Mouse (Mus musculus) neural tube, embryonic 12.5 days (tissue): ENCODE data around the gene Map2k1. TPM values are rescaled to one million over a fixed set of nuclear protein-coding genes. Genes with fewer than 3 reads are reported as not detected.
"Not testable (repeated sequence)": the region's sequence is repeated elsewhere in the genome, so short reads cannot be mapped to it uniquely, and the experiment has no call there.

ENCODE experiments used
- ATAC-seq: fragments of 200-750 bp; cut with Nextera tagmentation; 2 replicates; pipeline ENCODE4 v1.8.0; 2017; ENCODE audit warnings: low read depth, mild to moderate bottlenecking, moderate TSS enrichment, moderate library complexity; ENCODE audit not compliant: low FRiP score
- H3K27ac ChIP-seq: fragments of 300-500 bp; sonication (generic); 2 replicates; pipeline ENCODE4 v1.5.1; 2016
- H3K27me3 ChIP-seq: fragments of 300-500 bp; sonication (generic); replicated peaks from 2 replicates; pipeline ENCODE4 v1.6.1; 2016; ENCODE audit warnings: mild to moderate bottlenecking
- H3K36me3 ChIP-seq: fragments of 300-500 bp; sonication (generic); 2 replicates; pipeline ENCODE4 v1.6.1; 2016; ENCODE audit warnings: mild to moderate bottlenecking
- H3K4me1 ChIP-seq: fragments of 300-500 bp; sonication (generic); 2 replicates; pipeline ENCODE4 v1.6.1; 2016
- H3K4me2 ChIP-seq: fragments of 300-500 bp; sonication (generic); replicated peaks from 2 replicates; pipeline ENCODE4 v1.6.1; 2016; ENCODE audit warnings: mild to moderate bottlenecking
- H3K4me3 ChIP-seq: fragments of 300-500 bp; sonication (generic); 2 replicates; pipeline ENCODE4 v1.5.1; 2016
- H3K9ac ChIP-seq: fragments of 300-500 bp; sonication (generic); 2 replicates; pipeline ENCODE4 v1.6.1; 2016; ENCODE audit warnings: mild to moderate bottlenecking
- H3K9me3 ChIP-seq: fragments of 300-500 bp; sonication (generic); 2 replicates; pipeline ENCODE4 v1.6.1; 2016; ENCODE audit warnings: mild to moderate bottlenecking
- WGBS: fragments of 180-500 bp; shearing (Covaris S2); methylation state at CpG from one replicate; pipeline ENCODE4 v1.1.7; 2016; 5-methylcytosine and 5-hydroxymethylcytosine counted together
- polyA plus RNA-seq: library from polyadenylated mRNA; unstranded; fragments of >200 nt; fragmentation: Nextera tagmentation; extraction: Ambion mirVana; gene quantifications from 2 replicates; pipeline ENCODE4 v1.2.1, GENCODE M21; 2016

The Map2k1 gene
- polyA plus RNA-seq, 1 experiment from 2014 or later: 64.1 TPM

DNA sequence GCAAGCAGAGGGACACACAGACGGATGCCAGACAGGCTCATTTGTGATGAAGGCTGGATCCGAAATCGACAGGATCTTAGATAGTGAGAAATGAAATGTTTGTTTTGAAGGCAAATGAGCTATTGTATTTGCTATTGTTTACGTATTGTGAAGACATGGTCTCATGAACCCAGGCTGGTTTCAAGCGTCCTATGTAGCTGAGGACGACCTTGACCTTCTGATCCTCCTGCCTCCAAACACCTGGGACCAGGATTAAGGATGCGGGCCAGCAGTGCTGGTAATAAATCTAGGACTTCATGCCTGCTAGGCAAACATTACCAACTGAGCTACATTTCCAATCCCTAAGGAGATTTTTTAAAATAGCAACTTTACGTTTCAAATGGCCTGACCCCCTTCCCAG lies 55.9 kb downstream of the Map2k1 start:
- WGBS: 83% methylated on average over 8 of the region's 8 CpGs
- H3K27me3 ChIP-seq: no peaks in the 10 kb centered on the region
- no peak overlapping the region for H3K4me3 ChIP-seq
- H3K4me2 ChIP-seq: no peak overlapping the region
- H3K36me3 ChIP-seq: peaks cover 8% of the 10 kb centered on the region
- H3K9ac ChIP-seq: no peak overlapping the region
- no peak overlapping the region for H3K27ac ChIP-seq
- no peak for ATAC-seq
- no peaks in the 10 kb centered on the region for H3K4me1 ChIP-seq
- no peaks in the 10 kb centered on the region for H3K9me3 ChIP-seq

DNA sequence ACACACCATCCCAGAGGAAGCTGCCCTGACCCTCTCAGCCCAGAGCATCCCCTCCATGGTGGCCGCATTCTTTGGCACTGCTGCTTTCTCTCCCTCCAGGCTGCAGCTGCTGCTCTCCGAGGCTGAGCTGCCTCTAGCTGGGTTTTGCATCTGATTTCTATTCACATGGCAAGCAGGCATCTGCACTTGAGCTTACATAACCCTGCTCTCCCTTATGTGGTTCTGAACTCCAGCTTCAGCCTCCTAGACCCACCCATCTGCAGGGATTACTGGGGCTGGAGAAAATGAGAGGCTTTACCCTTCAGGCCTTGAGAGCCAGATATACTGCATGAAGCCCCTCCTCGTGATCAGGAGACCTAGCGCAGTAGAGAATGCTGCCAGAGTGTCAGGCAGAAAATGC lies 57.9 kb downstream of the Map2k1 start:
- Histone ChIP-seq H3K4me1 (no peaks in the 10 kb centered on the region), H3K9me3 (no peaks in the 10 kb centered on the region), H3K36me3 (peaks cover 18% of the 10 kb centered on the region), H3K27ac (no peak overlapping the region), H3K4me3 (no peak overlapping the region), H3K27me3 (no peaks in the 10 kb centered on the region), H3K9ac (no peak overlapping the region), H3K4me2 (no peak overlapping the region)
- no peak for ATAC-seq
- WGBS: 83% methylated on average over 4 of the region's 4 CpGs

DNA sequence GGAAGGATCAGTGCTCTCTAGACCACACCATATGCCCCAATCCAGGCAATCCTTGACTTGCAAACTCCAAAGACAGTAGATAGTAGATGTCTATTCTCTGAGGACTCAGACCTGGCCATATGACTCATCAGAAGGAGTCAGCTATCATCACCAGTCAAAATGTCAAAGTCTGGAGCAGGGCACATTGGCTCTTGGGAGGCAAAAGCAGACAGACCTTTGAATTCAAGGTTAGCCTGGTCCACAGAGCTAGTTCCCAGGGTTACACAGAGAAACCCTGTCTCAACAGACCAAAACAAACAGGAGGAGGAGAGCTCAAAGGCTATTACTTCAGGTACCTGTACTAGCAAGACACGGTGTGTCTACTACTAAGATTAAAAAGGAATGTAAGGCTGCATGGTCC lies 59.6 kb downstream of the Map2k1 start:
- H3K27ac ChIP-seq: no peak overlapping the region
- ATAC-seq: no peak

DNA sequence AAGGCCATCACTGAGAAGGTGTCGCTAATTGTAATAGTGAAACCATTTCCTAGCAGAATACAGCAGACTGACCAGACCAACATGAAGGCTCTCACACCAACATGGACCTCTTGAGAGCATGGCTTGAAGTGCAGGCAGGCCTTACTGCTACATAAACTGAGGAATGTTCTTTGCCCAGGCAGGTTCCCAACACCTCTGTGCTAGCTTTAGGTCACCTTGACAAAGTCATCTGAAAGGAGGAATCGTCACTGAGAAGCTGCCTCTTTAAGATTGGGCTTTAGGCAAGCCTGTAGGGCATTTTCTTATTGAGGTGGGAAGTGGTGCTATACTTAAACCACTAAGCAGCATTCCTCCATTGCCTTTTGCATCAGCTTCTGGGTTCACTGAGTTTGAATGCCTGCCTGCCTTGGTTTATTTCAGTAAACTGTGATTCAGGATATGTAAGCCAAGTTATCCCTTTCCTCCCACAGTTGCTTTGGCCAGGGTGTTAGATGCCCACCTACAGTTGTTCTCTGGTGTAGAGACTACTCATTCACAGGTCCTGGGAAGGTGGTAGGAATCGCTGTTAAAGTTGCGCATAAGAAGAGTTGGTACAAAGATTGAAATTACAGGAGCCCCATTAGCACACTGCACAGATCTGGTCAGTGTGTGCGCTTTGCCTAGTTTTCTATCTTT lies 69.1 kb downstream of the Map2k1 start:
- H3K9me3 ChIP-seq: no peaks in the 10 kb centered on the region
- H3K27me3 ChIP-seq: no peaks in the 10 kb centered on the region
- no peak overlapping the region for H3K4me3 ChIP-seq
- H3K9ac ChIP-seq: no peak overlapping the region
- no peak overlapping the region for H3K27ac ChIP-seq
- H3K4me2 ChIP-seq: no peak overlapping the region
- peaks cover 46% of the 10 kb centered on the region for H3K36me3 ChIP-seq
- WGBS: 93% methylated on average over 5 of the region's 5 CpGs
- H3K4me1 ChIP-seq: peaks cover 7% of the 10 kb centered on the region
- no peak for ATAC-seq

More for the DNA sequence above, 59.6 kb downstream of the Map2k1 start:
- Histone ChIP-seq H3K9ac (no peak overlapping the region), H3K4me2 (no peak overlapping the region), H3K27me3 (no peaks in the 10 kb centered on the region), H3K36me3 (peaks cover 31% of the 10 kb centered on the region), H3K4me1 (no peaks in the 10 kb centered on the region), H3K9me3 (no peaks in the 10 kb centered on the region), H3K4me3 (no peak overlapping the region)
- WGBS: 100% methylated on average over 1 of the region's 1 CpGs

DNA sequence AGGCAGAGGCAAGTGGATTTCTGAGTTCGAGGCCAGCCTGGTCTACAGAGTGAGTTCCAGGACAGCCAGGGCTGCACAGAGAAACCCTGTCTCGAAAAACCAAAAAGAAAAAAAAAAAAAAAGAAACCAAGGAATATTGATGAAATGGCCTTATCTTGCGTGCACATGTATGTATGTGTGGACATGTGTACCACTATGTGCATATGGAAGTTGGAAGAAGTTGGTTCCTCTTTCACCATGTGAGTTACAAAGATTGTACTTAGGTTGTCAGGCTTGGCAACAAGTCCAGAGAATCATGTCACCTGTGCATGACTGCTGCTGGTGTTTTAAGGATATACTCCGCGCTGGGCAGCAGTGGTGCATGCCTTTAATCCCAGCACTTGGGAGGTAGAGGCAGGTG lies 70.1 kb downstream of the Map2k1 start:
- H3K9me3 ChIP-seq, H3K9ac ChIP-seq, ATAC-seq, H3K27me3 ChIP-seq, H3K27ac ChIP-seq, H3K4me1 ChIP-seq, H3K4me3 ChIP-seq, H3K4me2 ChIP-seq: not testable (repeated sequence)
- H3K36me3 ChIP-seq: peaks cover 42% of the 10 kb centered on the region
- WGBS: 92% methylated on average over 5 of the region's 5 CpGs

DNA sequence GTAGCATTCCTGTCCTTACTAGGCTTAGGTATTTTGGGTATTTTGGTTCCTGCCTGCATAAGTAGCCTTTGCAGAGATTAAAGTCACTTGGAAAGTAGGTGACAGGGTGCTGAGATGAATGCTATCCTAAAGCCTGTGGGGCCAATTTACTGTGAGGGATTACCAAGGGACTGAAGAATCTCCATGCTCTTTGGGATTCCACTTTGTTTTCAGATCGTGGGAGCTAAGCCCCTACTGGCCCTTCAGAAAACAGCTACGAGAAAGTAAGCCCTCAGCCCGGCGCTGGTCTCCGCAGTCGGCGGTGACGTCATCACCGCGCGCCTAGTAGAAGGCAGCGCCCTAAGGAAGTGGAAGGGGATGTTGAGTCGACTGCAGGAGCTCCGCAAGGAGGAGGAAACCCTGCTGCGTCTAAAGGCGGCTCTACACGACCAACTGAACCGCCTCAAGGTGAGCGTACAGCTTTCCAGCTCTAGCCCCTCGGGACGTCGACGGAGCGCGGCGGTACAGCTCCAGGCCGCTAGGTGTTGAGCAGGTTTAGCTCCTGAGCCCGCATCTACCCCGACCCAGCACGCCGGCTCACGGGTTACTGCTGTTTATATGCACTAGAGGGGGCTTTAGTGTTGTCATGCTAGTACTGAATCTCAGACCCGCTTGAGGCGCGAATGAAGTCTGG lies 74.3 kb downstream of the Map2k1 start, which contains the start of gene Snapc5:
Gene Snapc5 (plus strand): TSS at position 301 of the 673 bp plus-strand sequence.
- H3K4me3 ChIP-seq: peak within 1 kb of the TSS; percentile 68

DNA sequence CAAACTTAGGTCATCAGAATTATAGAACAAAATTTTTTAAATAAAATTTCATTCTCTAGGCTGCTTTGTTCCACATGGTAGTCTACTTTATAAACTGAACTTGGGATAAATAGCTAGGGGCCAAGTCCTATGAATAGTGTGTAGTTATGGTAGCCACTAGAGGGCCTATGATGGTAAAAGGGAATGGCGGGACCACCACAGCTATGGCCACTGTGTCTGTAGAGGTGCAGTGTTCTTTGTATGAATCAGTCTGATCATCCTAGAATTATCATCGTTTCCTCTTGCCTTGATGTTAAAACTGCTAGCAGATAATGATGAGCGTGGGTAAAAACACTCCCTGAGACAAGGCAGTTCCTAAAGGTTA lies 74.8 kb downstream of the Map2k1 start:
- Histone ChIP-seq H3K9ac (0 out of 2 replicates have a peak overlapping the region, but pooled peaks have one; percentile 69), H3K9me3 (no peaks in the 10 kb centered on the region), H3K36me3 (peaks cover 52% of the 10 kb centered on the region), H3K27ac (peak overlapping the region; percentile 15; the same call in 1 of the 2 replicates), H3K4me2 (peak overlapping the region; percentile 65), H3K4me1 (peaks cover 21% of the 10 kb centered on the region), H3K4me3 (peak overlapping the region; percentile 68; the same call in 1 of the 2 replicates), H3K27me3 (no peaks in the 10 kb centered on the region)
- ATAC-seq: peak; percentile 70
- 42% methylated on average over 3 of the region's 3 CpGs for WGBS

More for the DNA sequence above, 74.3 kb downstream of the Map2k1 start, which contains the start of gene Snapc5:
- Histone ChIP-seq H3K36me3 (peaks cover 54% of the 10 kb centered on the region), H3K4me2 (peak within 1 kb of the TSS; percentile 65), H3K27me3 (no peaks in the 10 kb centered on the region), H3K4me1 (peaks cover 18% of the 10 kb centered on the region), H3K9me3 (no peaks in the 10 kb centered on the region), H3K9ac (peak within 1 kb of the TSS; percentile 69), H3K27ac (peak within 1 kb of the TSS; percentile 26; the same call in 1 of the 2 replicates)
- peak; percentile 94 for ATAC-seq
- WGBS: under 1% methylated on average over 35 of the region's 35 CpGs

DNA sequence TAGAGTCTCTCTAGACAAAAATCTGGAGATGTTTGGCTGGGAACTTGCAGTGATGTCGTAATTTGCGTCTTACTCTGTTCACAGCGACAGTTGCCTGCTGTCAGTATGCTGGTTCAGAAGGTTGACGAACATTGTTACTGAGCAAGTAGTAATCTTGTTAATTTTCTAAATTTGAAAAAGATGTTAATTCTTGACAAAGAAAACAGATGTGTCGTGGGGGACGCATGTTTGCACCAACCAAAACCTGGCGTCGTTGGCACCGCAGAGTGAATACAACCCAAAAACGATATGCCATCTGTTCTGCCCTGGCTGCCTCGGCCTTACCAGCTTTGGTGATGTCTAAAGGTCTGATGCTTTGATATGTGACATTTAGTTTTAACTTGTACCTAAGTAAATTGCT lies 78.1 kb downstream of the Map2k1 start:
- Histone ChIP-seq H3K36me3 (peaks cover 38% of the 10 kb centered on the region), H3K9ac (no peak overlapping the region), H3K27me3 (no peaks in the 10 kb centered on the region), H3K9me3 (no peaks in the 10 kb centered on the region), H3K4me1 (peaks cover 24% of the 10 kb centered on the region), H3K4me3 (no peak overlapping the region), H3K4me2 (no peak overlapping the region), H3K27ac (no peak overlapping the region)
- no peak for ATAC-seq
- WGBS: 90% methylated on average over 11 of the region's 11 CpGs

DNA sequence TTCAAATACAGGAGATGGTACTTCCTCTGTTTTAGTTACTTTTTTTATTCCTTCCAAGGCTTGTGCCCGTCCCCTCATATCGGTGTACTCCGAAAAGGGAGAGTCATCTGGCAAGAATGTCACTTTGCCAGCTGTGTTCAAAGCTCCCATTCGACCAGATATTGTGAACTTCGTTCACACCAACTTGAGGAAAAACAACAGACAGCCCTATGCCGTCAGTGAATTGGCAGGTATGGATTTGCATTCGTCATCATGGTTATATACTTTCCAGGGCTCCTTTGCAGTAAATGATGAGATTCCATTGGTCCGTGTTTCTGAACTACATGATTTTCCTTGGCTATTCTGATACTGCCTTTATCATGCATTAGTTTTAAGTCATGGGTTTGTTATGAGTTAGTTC lies 78.7 kb downstream of the Map2k1 start:
- H3K4me2 ChIP-seq: peak overlapping the region; percentile 81
- peaks cover 20% of the 10 kb centered on the region for H3K4me1 ChIP-seq
- no peak overlapping the region for H3K4me3 ChIP-seq
- ATAC-seq: no peak
- H3K9ac ChIP-seq: no peak overlapping the region
- peaks cover 38% of the 10 kb centered on the region for H3K36me3 ChIP-seq
- no peak overlapping the region for H3K27ac ChIP-seq
- WGBS: 68% methylated on average over 8 of the region's 8 CpGs
- H3K9me3 ChIP-seq: no peaks in the 10 kb centered on the region
- no peaks in the 10 kb centered on the region for H3K27me3 ChIP-seq

DNA sequence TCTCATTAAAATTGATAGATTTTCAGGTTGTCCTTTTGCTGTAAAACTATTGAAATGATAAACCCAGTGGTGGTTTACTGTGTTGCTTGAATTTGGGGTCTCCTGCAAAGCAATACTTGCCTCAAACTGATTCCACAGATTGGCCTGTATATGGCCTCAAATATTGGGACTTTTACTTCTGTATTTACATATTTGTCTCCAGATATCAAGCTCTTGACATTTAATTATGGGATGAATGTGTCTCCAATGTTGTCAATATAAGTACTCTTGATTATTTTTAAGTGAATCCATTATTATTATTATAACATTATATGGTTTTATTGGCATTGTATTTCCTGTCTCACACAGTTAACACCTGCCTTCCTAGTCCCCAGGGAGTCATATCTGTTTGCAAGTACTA lies 79.1 kb downstream of the Map2k1 start:
- ATAC-seq: no peak
- Histone ChIP-seq H3K9ac (peak overlapping the region; percentile 71), H3K4me3 (peak overlapping the region; percentile 71), H3K4me1 (peaks cover 17% of the 10 kb centered on the region; the same call in 1 of the 2 replicates), H3K27ac (no peak overlapping the region), H3K36me3 (peaks cover 38% of the 10 kb centered on the region), H3K4me2 (peak overlapping the region; percentile 81), H3K27me3 (no peaks in the 10 kb centered on the region), H3K9me3 (no peaks in the 10 kb centered on the region)

DNA sequence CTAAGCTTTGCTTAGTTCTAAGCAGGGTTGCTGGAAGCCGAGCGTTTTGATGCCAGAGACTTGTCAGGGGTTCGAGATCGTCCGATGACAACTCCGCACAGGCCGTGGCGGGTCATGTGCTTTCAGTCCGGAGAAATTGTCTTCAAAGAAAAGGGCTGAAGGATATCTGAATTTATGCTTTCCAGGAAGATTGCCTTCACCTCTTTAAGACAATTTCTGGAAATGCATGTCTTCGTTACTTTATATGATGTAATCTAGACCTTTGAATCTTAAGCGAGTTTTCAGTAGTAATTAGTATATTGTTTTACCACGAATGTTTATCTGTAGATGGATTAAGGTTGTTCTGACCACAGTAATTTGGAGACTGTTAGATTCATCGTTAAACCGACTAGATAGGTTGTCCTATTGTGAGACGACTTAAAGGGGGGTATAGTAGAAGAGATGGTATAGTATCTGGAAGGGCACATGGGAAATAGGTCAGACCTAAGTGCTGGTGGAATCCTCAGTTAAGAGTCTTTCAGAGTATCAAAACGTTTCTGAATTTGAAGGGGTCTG lies 79.7 kb downstream of the Map2k1 start:
- Histone ChIP-seq H3K27me3 (no peaks in the 10 kb centered on the region), H3K4me3 (peak overlapping the region; percentile 71), H3K27ac (no peak overlapping the region), H3K4me1 (peaks cover 17% of the 10 kb centered on the region; the same call in 1 of the 2 replicates), H3K36me3 (peaks cover 37% of the 10 kb centered on the region), H3K9me3 (no peaks in the 10 kb centered on the region), H3K9ac (peak overlapping the region; percentile 71), H3K4me2 (peak overlapping the region; percentile 81)
- under 1% methylated on average over 16 of the region's 16 CpGs for WGBS
- ATAC-seq: no peak

DNA sequence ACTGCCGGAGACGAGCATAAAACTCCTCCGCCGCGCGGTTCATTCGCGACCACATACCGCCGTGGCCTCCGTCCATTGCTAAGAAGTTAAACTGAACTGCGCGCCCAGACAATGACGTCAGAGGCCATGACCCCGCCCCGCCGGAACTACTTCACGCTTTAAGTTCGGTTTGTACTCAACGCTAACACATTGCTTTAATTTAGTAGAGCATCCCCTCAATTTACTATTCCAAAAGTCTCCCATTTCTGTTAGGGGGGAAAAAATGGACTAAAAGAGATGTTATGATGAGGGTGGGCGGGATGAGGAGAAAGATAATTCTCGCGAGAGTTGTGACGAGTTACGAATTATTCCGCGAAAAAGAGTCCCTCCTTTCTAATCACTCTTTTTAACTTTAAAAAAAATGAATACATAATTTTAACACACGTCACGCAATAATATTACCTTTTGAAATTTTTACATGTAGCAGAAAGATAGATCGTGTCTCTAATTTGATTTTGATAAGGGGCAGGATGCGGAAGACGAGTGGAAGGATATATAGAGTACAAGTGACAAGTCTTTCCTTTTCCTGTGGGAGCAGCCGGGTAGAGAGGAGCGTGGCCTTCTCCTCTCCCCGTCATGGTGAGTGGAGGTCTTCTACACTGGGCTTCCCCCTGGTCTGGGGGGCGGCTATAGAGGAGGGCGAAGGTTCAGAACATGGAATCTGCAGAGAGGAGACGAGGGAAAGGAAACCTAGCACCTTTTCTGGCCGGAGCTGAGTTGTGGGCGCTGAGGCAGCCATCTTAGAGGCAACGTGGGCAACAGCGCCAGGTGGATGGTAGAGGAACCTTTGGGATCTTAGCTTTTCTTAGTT lies 80.4 kb downstream of the Map2k1 start, which contains the start of the genes Zwilch and Rpl4:
Gene Zwilch (minus strand): TSS at position 289 of the 850 bp plus-strand sequence.
Gene Rpl4 (plus strand): TSS at position 560 of the 850 bp plus-strand sequence.
- no peak within 1 kb of the TSS for H3K27ac ChIP-seq
- peak within 1 kb of the TSS; percentile 71 for H3K9ac ChIP-seq
- WGBS: under 1% methylated on average over 42 of the region's 42 CpGs
- H3K4me3 ChIP-seq: peak within 1 kb of the TSS; percentile 71
- H3K4me1 ChIP-seq: peaks cover 17% of the 10 kb centered on the region; the same call in 1 of the 2 replicates
- ATAC-seq: peak; percentile 88
- no peaks in the 10 kb centered on the region for H3K9me3 ChIP-seq
- H3K4me2 ChIP-seq: peak within 1 kb of the TSS; percentile 81
- H3K36me3 ChIP-seq: peaks cover 30% of the 10 kb centered on the region
- H3K27me3 ChIP-seq: no peaks in the 10 kb centered on the region
